Mouse (Mus musculus) cortical plate, adult 2 months (tissue): Measurements from ENCODE around the gene Stk38l. TPM values are rescaled to one million over a fixed set of nuclear protein-coding genes. Genes with fewer than 3 reads are reported as not detected.
"Not testable (repeated sequence)": the region's sequence is repeated elsewhere in the genome, so short reads cannot be mapped to it uniquely, and the experiment has no call there.

Source experiments
- H3K27ac ChIP-seq: fragments of 200-500 bp; 2 replicates; pipeline ENCODE4 v1.5.1; 2012; ENCODE audit warnings: low read length, control low read depth, inconsistent platforms; ENCODE audit not compliant: insufficient read depth
- H3K4me1 ChIP-seq: fragments of 200-500 bp; 2 replicates; pipeline ENCODE4 v1.6.1; 2011; ENCODE audit warnings: low read length; ENCODE audit not compliant: control insufficient read depth, insufficient read depth
- H3K4me3 ChIP-seq: fragments of 200-500 bp; 2 replicates; pipeline ENCODE4 v1.5.1; 2011; ENCODE audit warnings: mild to moderate bottlenecking, low read length, control low read depth; ENCODE audit not compliant: insufficient read depth
- CTCF ChIP-seq: fragments of 200-500 bp; IDR thresholded peaks from 2 replicates; pipeline ENCODE4 v1.5.1; 2011; ENCODE audit warnings: mild to moderate bottlenecking, control low read depth, low read length; ENCODE audit not compliant: insufficient read depth; ENCODE audit errors: extremely low read depth
- POLR2A ChIP-seq: fragments of 200-500 bp; IDR thresholded peaks from 2 replicates; pipeline ENCODE4 v1.6.1; 2011; ENCODE audit warnings: mild to moderate bottlenecking, low read length, control low read depth; ENCODE audit not compliant: insufficient read depth; ENCODE audit errors: extremely low read depth
- polyA plus RNA-seq: library from polyadenylated mRNA; depleted of rRNA; stranded (reverse); fragments of >200 nt; gene quantifications from 2 replicates; pipeline ENCODE4 v1.2.3, GENCODE M21; 2012

Gene Stk38l
- polyA plus RNA-seq, 1 experiment = 14.6 TPM

DNA sequence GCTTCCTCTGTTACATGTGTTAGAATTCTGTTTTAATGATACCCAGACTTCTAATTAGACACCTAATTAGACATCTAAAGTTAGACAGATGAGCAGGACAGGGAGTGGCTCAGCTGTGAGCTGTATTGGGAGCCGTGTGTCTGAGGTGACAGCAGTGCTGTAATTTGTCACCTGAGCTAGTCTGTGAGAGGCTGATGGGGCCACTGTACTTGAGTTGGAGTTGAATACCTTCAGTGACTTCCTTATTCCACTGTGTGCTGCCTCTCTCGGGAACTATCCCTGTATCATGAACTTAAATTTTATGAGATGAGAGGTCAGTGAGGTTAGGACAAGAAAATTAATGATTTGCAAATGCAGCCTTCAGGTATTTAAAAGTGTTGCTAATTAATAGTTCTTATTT lies 39.8 kb downstream of the Stk38l start:
- H3K27ac ChIP-seq = no peak overlapping the region
- TF ChIP-seq CTCF (no peak), POLR2A (no peak)
- no peak overlapping the region for H3K4me3 ChIP-seq
- H3K4me1 ChIP-seq = no peaks in the 10 kb centered on the region

DNA sequence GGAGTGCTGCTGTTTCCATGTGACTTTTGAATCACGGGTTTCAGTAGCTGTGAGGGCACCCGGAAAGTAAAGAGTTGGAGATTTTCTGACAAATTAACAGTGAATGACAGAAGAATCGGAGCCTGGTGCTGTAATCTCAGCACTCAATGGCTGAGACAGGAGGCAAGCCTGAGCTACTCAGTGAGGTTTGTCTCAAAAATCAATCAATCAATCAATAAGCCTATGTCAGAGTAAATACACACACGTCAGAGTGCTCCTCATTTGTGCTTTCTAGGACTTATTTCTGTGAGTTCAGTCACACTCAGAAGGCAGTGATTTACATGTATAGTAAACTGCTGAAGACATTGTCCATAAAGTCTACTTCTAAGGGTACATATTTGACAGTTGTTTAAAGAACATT lies 40.5 kb downstream of the Stk38l start:
- TF ChIP-seq CTCF (no peak), POLR2A (no peak)
- no peak overlapping the region for H3K4me3 ChIP-seq
- H3K4me1 ChIP-seq = no peaks in the 10 kb centered on the region
- no peak overlapping the region for H3K27ac ChIP-seq

DNA sequence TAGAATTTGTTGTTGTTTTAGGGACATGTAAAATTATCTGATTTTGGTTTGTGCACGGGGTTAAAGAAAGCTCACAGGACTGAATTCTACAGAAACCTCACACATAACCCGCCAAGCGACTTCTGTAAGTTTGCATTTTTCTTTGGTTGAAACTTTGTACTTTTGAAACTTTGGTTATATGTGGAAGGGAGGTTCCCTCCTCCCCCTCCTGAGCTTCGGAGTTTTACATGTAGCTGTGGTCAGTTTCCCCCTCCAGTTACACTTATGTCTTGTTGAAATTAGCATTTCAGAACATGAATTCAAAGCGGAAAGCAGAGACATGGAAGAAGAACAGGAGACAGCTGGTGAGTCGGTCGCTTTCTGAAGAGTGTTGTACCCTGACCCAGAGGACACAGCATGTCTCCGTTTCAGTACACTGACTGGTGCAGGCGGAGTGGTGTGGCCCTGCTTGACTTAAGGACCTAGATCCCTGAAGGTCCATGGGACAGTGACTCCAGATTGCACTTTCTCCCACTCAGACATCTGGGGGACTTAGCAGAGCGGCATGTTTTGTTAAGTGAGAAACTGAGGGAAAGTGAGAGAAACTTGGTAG lies 44.1 kb downstream of the Stk38l start:
- TF ChIP-seq CTCF (no peak), POLR2A (no peak)
- Histone ChIP-seq H3K27ac (no peak overlapping the region), H3K4me3 (no peak overlapping the region), H3K4me1 (no peaks in the 10 kb centered on the region)

DNA sequence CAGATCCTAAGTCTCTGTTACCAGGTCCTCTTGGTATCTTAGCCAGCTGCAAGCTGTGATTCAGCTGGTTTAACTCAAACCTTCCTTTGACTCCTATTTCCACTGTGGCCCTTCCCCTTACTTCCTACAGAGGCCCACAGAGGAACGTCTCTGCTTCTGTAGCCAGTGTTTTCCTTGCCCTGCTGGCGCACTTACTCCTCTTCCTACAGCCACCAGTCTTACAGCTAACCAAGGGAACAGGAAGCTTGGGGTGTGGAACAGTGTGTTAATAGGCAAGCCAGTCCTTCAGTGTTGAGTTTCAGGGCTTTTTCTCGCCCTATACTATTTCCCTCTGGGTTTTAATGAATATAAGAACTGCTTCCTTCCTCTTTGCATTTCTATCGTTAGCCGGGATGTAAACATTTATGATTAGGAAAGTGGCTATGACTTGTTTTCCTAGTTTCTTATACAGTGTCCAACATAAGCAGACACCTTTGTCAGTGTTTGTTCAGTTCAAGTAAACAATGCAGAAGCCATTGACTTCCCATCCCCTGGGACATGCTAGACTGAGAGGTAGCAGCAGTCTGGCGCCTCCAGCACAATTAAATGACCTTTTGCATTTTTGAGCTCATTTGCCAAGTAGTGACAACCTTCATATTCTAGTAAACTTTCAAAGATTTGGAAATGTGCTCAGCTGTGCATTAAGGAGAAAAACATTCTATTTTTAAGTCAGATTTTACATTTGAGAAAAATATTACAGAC lies 45.4 kb downstream of the Stk38l start:
- H3K27ac ChIP-seq = peak overlapping the region; percentile 58; the same call in 1 of the 2 replicates
- no peaks in the 10 kb centered on the region for H3K4me1 ChIP-seq
- TF ChIP-seq POLR2A (no peak), CTCF (no peak)

DNA sequence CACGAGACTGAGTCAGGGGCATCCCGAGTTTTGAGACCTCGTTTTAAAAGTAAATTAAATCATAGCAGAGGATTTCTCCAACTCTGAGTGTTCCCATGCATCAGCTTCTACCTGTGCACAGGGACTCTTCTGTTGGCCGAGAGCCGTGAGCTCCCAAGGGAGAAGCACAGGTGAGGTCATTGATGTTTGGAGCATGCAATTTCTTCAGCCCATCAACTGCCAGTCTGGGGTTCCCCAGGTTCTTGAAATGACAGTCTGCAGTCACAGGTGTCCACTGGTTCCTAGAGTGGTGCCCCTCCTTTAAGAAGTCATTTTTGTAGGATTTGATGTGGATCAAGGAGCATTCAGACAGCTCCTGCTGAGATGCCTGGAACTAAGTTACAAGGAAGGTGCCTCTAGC lies 46.0 kb downstream of the Stk38l start:
- no peak for TF ChIP-seq POLR2A
- no peak for TF ChIP-seq CTCF
- H3K4me1 ChIP-seq = no peaks in the 10 kb centered on the region
- no peak overlapping the region for H3K27ac ChIP-seq

More for the DNA sequence above, 45.4 kb downstream of the Stk38l start:
- no peak overlapping the region for H3K4me3 ChIP-seq

DNA sequence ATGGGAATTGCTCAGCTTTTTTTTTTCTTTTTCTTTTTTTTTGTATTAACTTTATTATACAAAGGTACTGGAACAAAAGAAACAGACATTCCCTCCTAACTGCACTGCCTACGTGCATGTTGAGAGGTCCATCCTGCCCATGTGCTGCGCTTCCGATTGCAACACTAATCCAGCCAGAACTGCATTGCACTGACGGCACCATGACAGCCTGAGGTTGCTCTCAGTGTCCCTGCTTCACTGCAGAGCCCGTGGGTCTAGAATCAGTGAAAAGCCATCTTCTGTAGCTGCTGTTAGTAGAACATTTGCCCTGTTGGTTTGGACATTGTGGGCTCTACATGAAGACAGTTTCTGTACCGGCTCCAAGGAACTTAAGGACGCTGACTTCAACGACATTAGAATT lies 51.1 kb downstream of the Stk38l start:
- H3K27ac ChIP-seq, H3K4me1 ChIP-seq, H3K4me3 ChIP-seq: not testable (repeated sequence)

More for the DNA sequence above, 46.0 kb downstream of the Stk38l start:
- no peak overlapping the region for H3K4me3 ChIP-seq

DNA sequence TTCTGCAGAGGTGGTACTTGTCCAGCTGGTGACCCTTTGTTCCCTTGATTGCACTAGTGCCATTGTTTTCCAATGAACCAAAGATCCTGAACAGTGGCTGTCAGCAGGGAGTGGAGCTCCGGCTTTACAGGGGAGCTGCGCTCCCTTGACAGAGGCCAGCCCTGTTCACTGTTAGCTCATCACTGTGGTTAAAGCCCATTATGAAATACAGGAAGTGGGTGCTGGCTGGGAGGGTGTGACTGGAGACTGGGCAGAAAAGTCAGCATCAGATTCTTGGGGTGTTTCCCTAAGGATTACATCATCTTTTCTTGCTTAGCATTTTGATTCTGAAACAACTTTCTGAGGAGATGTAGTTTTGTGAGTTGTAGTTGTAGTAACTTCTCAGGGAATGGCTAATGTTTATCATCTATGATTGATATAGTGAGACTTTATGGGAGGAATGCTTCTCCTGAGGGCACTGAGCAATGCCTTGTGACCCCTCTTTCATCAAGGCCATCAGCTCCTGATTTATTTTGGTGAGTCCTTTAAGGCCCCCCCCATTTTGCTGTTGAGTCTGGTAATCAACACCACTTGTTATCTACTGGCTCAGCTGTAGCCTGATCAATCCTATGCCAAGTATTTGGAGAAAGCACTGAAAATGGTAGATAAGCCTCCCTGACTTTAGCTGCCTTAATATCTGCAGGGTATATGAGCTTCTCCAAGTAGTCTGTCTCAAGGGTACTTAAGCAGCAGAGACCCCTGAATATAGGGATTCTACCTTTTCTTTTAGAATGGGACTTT lies 52.0 kb downstream of the Stk38l start:
- no peak for TF ChIP-seq CTCF
- no peak for TF ChIP-seq POLR2A
- H3K27ac ChIP-seq = no peak overlapping the region
- no peaks in the 10 kb centered on the region for H3K4me1 ChIP-seq
- H3K4me3 ChIP-seq = no peak overlapping the region

DNA sequence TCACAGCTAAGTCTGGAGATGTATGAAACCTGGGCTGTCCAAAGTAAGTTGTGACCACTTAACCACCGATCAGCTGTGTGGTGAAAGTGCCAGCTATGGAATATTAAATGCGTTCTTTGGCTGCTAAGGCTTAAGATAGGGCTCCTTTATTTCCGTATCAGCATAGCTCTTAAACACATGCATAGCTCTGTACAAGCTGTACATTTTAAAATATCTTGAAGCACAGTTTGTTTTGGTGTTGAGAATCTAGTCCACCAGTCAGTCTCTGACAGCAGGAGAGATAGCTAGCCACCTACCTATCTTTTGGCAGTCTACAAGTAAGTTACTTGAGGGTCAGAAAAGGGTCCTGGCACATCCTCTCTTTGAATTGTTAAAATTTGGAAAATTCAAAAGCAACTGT lies 53.3 kb downstream of the Stk38l start:
- H3K4me1 ChIP-seq = no peaks in the 10 kb centered on the region
- TF ChIP-seq POLR2A = no peak
- TF ChIP-seq CTCF = no peak
- no peak overlapping the region for H3K4me3 ChIP-seq
- H3K27ac ChIP-seq = no peak overlapping the region

DNA sequence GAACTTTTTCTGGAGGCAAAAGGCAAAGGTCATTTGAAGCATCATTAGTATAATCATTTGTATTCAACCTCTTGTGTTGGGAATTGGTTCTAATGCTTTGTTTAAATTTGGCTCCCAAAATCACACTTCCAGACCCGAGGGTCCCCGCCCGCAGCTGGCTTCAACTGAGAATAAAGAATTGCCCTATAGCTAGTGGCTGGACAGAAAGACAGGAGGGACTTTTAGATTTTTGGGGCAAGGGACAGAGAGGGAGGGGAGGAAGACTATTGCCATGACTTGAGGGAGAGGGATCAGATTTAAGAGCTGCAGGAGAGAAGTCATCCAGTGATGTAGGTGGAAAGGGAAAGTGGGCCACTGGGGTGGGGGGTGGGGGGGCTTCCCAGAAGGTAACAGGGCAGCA lies 56.8 kb downstream of the Stk38l start:
- no peaks in the 10 kb centered on the region for H3K4me1 ChIP-seq
- H3K27ac ChIP-seq = no peak overlapping the region
- TF ChIP-seq POLR2A (no peak), CTCF (no peak)

DNA sequence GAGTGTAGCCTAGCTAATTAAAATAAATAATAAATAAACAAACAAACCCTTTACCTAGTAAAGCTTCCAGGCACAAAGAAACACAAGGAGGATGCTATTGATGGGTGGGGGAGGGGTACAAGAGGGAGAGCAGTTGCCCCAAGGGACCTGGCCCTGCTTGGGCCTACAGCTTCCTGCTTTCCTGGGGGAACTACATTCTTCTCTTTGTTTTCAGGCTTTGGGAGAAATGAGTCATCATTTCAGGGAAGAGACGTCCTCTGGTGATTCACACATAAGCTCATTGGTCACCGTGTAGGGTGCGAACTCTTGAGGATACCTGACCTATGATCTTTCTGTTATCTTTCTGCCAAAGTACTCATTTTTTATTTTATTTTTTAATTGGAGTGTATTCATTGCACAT lies 68.7 kb downstream of the Stk38l start:
- peaks cover 3% of the 10 kb centered on the region for H3K4me1 ChIP-seq
- TF ChIP-seq CTCF (no peak), POLR2A (no peak)

More for the DNA sequence above, 56.8 kb downstream of the Stk38l start:
- H3K4me3 ChIP-seq = no peak overlapping the region

More for the DNA sequence above, 68.7 kb downstream of the Stk38l start:
- H3K27ac ChIP-seq = no peak overlapping the region
- H3K4me3 ChIP-seq = no peak overlapping the region
